Mouse (Mus musculus): ENCODE data around the gene Hps5. TPM values are rescaled to one million over a fixed set of nuclear protein-coding genes. Genes with fewer than 3 reads are reported as not detected.
"Not testable (repeated sequence)": the region's sequence is repeated elsewhere in the genome, so short reads cannot be mapped to it uniquely, and the experiment has no call there.

Hps5 gene
- polyA plus RNA-seq, 1 experiment from 2014 or later: 6.4 TPM

GRCm38 (mm10) chr7:46751490-46751889, 44.4 kb downstream of the Hps5 start, which contains the start of gene Saa2:
Gene Saa2, plus strand, starts transcription at chr7:46751790.
- H3K27ac ChIP-seq (replicated peaks): no peak within 1 kb of the TSS
- TF ChIP-seq EP300 (optimal IDR thresholded peaks at IDR 0.05) (no peak), CTCF (IDR thresholded peaks at IDR 0.05; ENCODE audit: low read depth) (no peak)
- no peaks in the 10 kb centered on the region for H3K36me3 ChIP-seq (ENCODE audit: control insufficient read depth, insufficient read depth, low read length)
- no peak within 1 kb of the TSS for H3K4me3 ChIP-seq (ENCODE audit: low read depth, low read length)
- DNase-seq (ENCODE audit: low spot score) (no peak), ATAC-seq (ENCODE audit: low FRiP score, low TSS enrichment) (no peak)
- no peaks in the 10 kb centered on the region for H3K4me1 ChIP-seq (replicated peaks; ENCODE audit: control insufficient read depth, insufficient read depth)
- 47% methylated on average over 3 of the region's 3 CpGs for WGBS
- no peak within 1 kb of the TSS for H3K4me2 ChIP-seq (replicated peaks; ENCODE audit: low read depth)
- no peak within 1 kb of the TSS for H3K9ac ChIP-seq (ENCODE audit: low read length)
- H3K9me3 ChIP-seq (ENCODE audit: control insufficient read depth, low read length): no peaks in the 10 kb centered on the region
- H3K27me3 ChIP-seq (ENCODE audit: control insufficient read depth, insufficient read depth, low read length): no peaks in the 10 kb centered on the region

- DNase-seq (ENCODE audit: low spot score) (no peak), ATAC-seq (ENCODE audit: low FRiP score, low TSS enrichment) (no peak)
- 58% methylated on average over 3 of the region's 3 CpGs for WGBS
- Histone ChIP-seq H3K27me3 (ENCODE audit: control insufficient read depth, insufficient read depth, low read length) (no peaks in the 10 kb centered on the region), H3K27ac (replicated peaks) (no peak overlapping the region), H3K4me1 (replicated peaks; ENCODE audit: control insufficient read depth, insufficient read depth) (no peaks in the 10 kb centered on the region), H3K9me3 (ENCODE audit: control insufficient read depth, low read length) (no peaks in the 10 kb centered on the region), H3K4me3 (ENCODE audit: low read depth, low read length) (no peak overlapping the region), H3K9ac (ENCODE audit: low read length) (no peak overlapping the region), H3K36me3 (ENCODE audit: control insufficient read depth, insufficient read depth, low read length) (no peaks in the 10 kb centered on the region), H3K4me2 (replicated peaks; ENCODE audit: low read depth) (no peak overlapping the region)
- TF ChIP-seq EP300 (optimal IDR thresholded peaks at IDR 0.05) (no peak), CTCF (IDR thresholded peaks at IDR 0.05; ENCODE audit: low read depth) (no peak)
Measured at GRCm38 (mm10) chr7:46748459-46748858, 47.4 kb downstream of the Hps5 start.

GRCm38 (mm10) chr7:46746381-46746780, 49.5 kb downstream of the Hps5 start:
- H3K27me3 ChIP-seq (ENCODE audit: control insufficient read depth, insufficient read depth, low read length): no peaks in the 10 kb centered on the region
- H3K9me3 ChIP-seq (ENCODE audit: control insufficient read depth, low read length): no peaks in the 10 kb centered on the region
- no peaks in the 10 kb centered on the region for H3K36me3 ChIP-seq (ENCODE audit: control insufficient read depth, insufficient read depth, low read length)
- no peaks in the 10 kb centered on the region for H3K4me1 ChIP-seq (replicated peaks; ENCODE audit: control insufficient read depth, insufficient read depth)
- DNase-seq (ENCODE audit: low spot score) (no peak), ATAC-seq (ENCODE audit: low FRiP score, low TSS enrichment) (no peak)
- 60% methylated on average over 7 of the region's 7 CpGs for WGBS
- no peak for TF ChIP-seq CTCF (IDR thresholded peaks at IDR 0.05; ENCODE audit: low read depth)
- no peak for TF ChIP-seq EP300 (optimal IDR thresholded peaks at IDR 0.05)
- H3K4me2 ChIP-seq (replicated peaks; ENCODE audit: low read depth): no peak overlapping the region
- no peak overlapping the region for H3K4me3 ChIP-seq (ENCODE audit: low read depth, low read length)
- H3K9ac ChIP-seq (ENCODE audit: low read length): no peak overlapping the region
- no peak overlapping the region for H3K27ac ChIP-seq (replicated peaks)

- H3K36me3 ChIP-seq (ENCODE audit: control insufficient read depth, insufficient read depth, low read length): no peaks in the 10 kb centered on the region
- ATAC-seq (ENCODE audit: low FRiP score, low TSS enrichment) (no peak), DNase-seq (ENCODE audit: low spot score) (no peak)
- H3K4me3 ChIP-seq (ENCODE audit: low read depth, low read length): no peak overlapping the region
- H3K9ac ChIP-seq (ENCODE audit: low read length): no peak overlapping the region
- H3K27ac ChIP-seq (replicated peaks): no peak overlapping the region
- no peak overlapping the region for H3K4me2 ChIP-seq (replicated peaks; ENCODE audit: low read depth)
- TF ChIP-seq EP300 (optimal IDR thresholded peaks at IDR 0.05) (no peak), CTCF (IDR thresholded peaks at IDR 0.05; ENCODE audit: low read depth) (no peak)
- H3K27me3 ChIP-seq (ENCODE audit: control insufficient read depth, insufficient read depth, low read length): no peaks in the 10 kb centered on the region
- WGBS: 76% methylated on average over 3 of the region's 3 CpGs
- H3K9me3 ChIP-seq (ENCODE audit: control insufficient read depth, low read length): no peaks in the 10 kb centered on the region
- no peaks in the 10 kb centered on the region for H3K4me1 ChIP-seq (replicated peaks; ENCODE audit: control insufficient read depth, insufficient read depth)
Measured at GRCm38 (mm10) chr7:46745816-46746215, 50.0 kb downstream of the Hps5 start.

- not testable (repeated sequence) for H3K4me1 ChIP-seq (replicated peaks; ENCODE audit: control insufficient read depth, insufficient read depth); H3K27me3 ChIP-seq (ENCODE audit: control insufficient read depth, insufficient read depth, low read length); H3K36me3 ChIP-seq (ENCODE audit: control insufficient read depth, insufficient read depth, low read length); H3K27ac ChIP-seq (replicated peaks); ATAC-seq (ENCODE audit: low FRiP score, low TSS enrichment); H3K4me3 ChIP-seq (ENCODE audit: low read depth, low read length); H3K9me3 ChIP-seq (ENCODE audit: control insufficient read depth, low read length); DNase-seq (ENCODE audit: low spot score); H3K4me2 ChIP-seq (replicated peaks; ENCODE audit: low read depth); H3K9ac ChIP-seq (ENCODE audit: low read length)
- WGBS: 60% methylated on average over 3 of the region's 3 CpGs
Measured at GRCm38 (mm10) chr7:46742880-46743279, 53.0 kb downstream of the Hps5 start, which contains the start of gene Saa1. Gene Saa1, minus strand, starts transcription at chr7:46742980.

GRCm38 (mm10) chr7:46740041-46740440, 55.8 kb downstream of the Hps5 start:
- WGBS: 82% methylated on average over 5 of the region's 5 CpGs

More at GRCm38 (mm10) chr7:46740041-46740440, 55.8 kb downstream of the Hps5 start:
- not testable (repeated sequence) for H3K4me1 ChIP-seq (replicated peaks; ENCODE audit: control insufficient read depth, insufficient read depth); DNase-seq (ENCODE audit: low spot score); ATAC-seq (ENCODE audit: low FRiP score, low TSS enrichment); H3K27ac ChIP-seq (replicated peaks); H3K9ac ChIP-seq (ENCODE audit: low read length); H3K27me3 ChIP-seq (ENCODE audit: control insufficient read depth, insufficient read depth, low read length); H3K36me3 ChIP-seq (ENCODE audit: control insufficient read depth, insufficient read depth, low read length); H3K4me3 ChIP-seq (ENCODE audit: low read depth, low read length); H3K9me3 ChIP-seq (ENCODE audit: control insufficient read depth, low read length); H3K4me2 ChIP-seq (replicated peaks; ENCODE audit: low read depth)

Measured in stomach, postnatal 0 days (tissue).